Mouse (Mus musculus): ENCODE data around the gene Qrich1. TPM values are rescaled to one million over a fixed set of nuclear protein-coding genes. Genes with fewer than 3 reads are reported as not detected.
A peak's percentile ranks its signal among the peaks of the same experiment; 100 is the strongest.

The Qrich1 gene
- polyA plus RNA-seq, 1 experiment from 2014 or later, result 106 TPM

MicroRNA genes within 50 kb of the gene (microRNA counts, 519-probe panel; counts per million panel counts)
- microRNA mmu-miR-191 (2,483 counts per million, percentile 65 among the panel's probes with 10 or more counts), microRNA mmu-miR-425 (2,477 counts per million, percentile 64 among the panel's probes with 10 or more counts)

Small RNA genes within 50 kb of the gene (microRNA-seq; reads per million reads assigned to microRNA genes)
- gene Gm24083, result not detected
- not detected for gene Mir191
- 901 reads per million, percentile 76 among the genes with 10 or more reads in this experiment for gene Mir425

Other genes with a start within 250 kb of the Qrich1 start
- 142 and 145 TPM in 2 replicates for gene Nicn1, start 226.4 kb upstream of the Qrich1 start, polyA plus RNA-seq (2015; fragmentation: Nextera tagmentation; extraction: Ambion mirVana)
- 23.3 and 26.3 TPM in 2 replicates for gene Amt, start 220.0 kb upstream of the Qrich1 start, polyA plus RNA-seq (2015; fragmentation: Nextera tagmentation; extraction: Ambion mirVana)
- 278 TPM in 2 replicates for gene Rhoa, start 210.7 kb upstream of the Qrich1 start, polyA plus RNA-seq (2015; fragmentation: Nextera tagmentation; extraction: Ambion mirVana)
- gene Tcta, start 210.6 kb upstream of the Qrich1 start, polyA plus RNA-seq (2015; fragmentation: Nextera tagmentation; extraction: Ambion mirVana), result 51.6 and 57.2 TPM in 2 replicates
- gene Gpx1, start 177.9 kb upstream of the Qrich1 start, polyA plus RNA-seq (2015; fragmentation: Nextera tagmentation; extraction: Ambion mirVana), result 451 and 453 TPM in 2 replicates
- gene Usp4, start 169.0 kb upstream of the Qrich1 start, polyA plus RNA-seq (2015; fragmentation: Nextera tagmentation; extraction: Ambion mirVana), result 116 and 127 TPM in 2 replicates
- gene 1700102P08Rik, start 124.0 kb upstream of the Qrich1 start, polyA plus RNA-seq (2015; fragmentation: Nextera tagmentation; extraction: Ambion mirVana), result 1.5 and 2.7 TPM in 2 replicates
- gene Ccdc36, start 88.3 kb upstream of the Qrich1 start, polyA plus RNA-seq (2015; fragmentation: Nextera tagmentation; extraction: Ambion mirVana), result 1.6 and 1.7 TPM in 2 replicates
- not detected in 2 replicates for gene BC048562, start 80.3 kb upstream of the Qrich1 start, polyA plus RNA-seq (2015; fragmentation: Nextera tagmentation; extraction: Ambion mirVana)
- gene Ccdc71, start 56.3 kb upstream of the Qrich1 start, polyA plus RNA-seq (2015; fragmentation: Nextera tagmentation; extraction: Ambion mirVana), result 57.6 and 68.3 TPM in 2 replicates
- gene Klhdc8b, start 55.2 kb upstream of the Qrich1 start, polyA plus RNA-seq (2015; fragmentation: Nextera tagmentation; extraction: Ambion mirVana), result 54.8 and 68.6 TPM in 2 replicates
- gene Lamb2, start 37.1 kb upstream of the Qrich1 start, polyA plus RNA-seq (2015; fragmentation: Nextera tagmentation; extraction: Ambion mirVana), result 17.1 and 26.5 TPM in 2 replicates
- 56.3 and 71.4 TPM in 2 replicates for gene Usp19, start 26.2 kb upstream of the Qrich1 start, polyA plus RNA-seq (2015; fragmentation: Nextera tagmentation; extraction: Ambion mirVana)
- gene Qars, start 9.1 kb upstream of the Qrich1 start, polyA plus RNA-seq (2015; fragmentation: Nextera tagmentation; extraction: Ambion mirVana), result 62.3 and 64.6 TPM in 2 replicates
- gene Impdh2, start 43.5 kb downstream of the Qrich1 start, polyA plus RNA-seq (2015; fragmentation: Nextera tagmentation; extraction: Ambion mirVana), result 101 and 110 TPM in 2 replicates
- gene Ndufaf3, start 50.6 kb downstream of the Qrich1 start, polyA plus RNA-seq (2015; fragmentation: Nextera tagmentation; extraction: Ambion mirVana), result 71.8 and 78.2 TPM in 2 replicates
- 328 and 331 TPM in 2 replicates for gene Dalrd3, start 53.1 kb downstream of the Qrich1 start, polyA plus RNA-seq (2015; fragmentation: Nextera tagmentation; extraction: Ambion mirVana)
- gene Wdr6, start 61.9 kb downstream of the Qrich1 start, polyA plus RNA-seq (2015; fragmentation: Nextera tagmentation; extraction: Ambion mirVana), result 326 and 352 TPM in 2 replicates
- 40.1 and 40.2 TPM in 2 replicates for gene P4htm, start 80.9 kb downstream of the Qrich1 start, polyA plus RNA-seq (2015; fragmentation: Nextera tagmentation; extraction: Ambion mirVana)
- gene Arih2, start 132.6 kb downstream of the Qrich1 start, polyA plus RNA-seq (2015; fragmentation: Nextera tagmentation; extraction: Ambion mirVana), result 44.6 and 48.0 TPM in 2 replicates
- gene Slc25a20, start 145.3 kb downstream of the Qrich1 start, polyA plus RNA-seq (2015; fragmentation: Nextera tagmentation; extraction: Ambion mirVana), result 48.7 and 51.3 TPM in 2 replicates
- gene Prkar2a, start 172.5 kb downstream of the Qrich1 start, polyA plus RNA-seq (2015; fragmentation: Nextera tagmentation; extraction: Ambion mirVana), result 36.8 and 52.8 TPM in 2 replicates

Data from hindbrain, embryonic 16.5 days (tissue).